Mouse (Mus musculus): ENCODE data around the gene Hsd17b1. TPM values are rescaled to one million over a fixed set of nuclear protein-coding genes. Genes with fewer than 3 reads are reported as not detected.

The Hsd17b1 gene
- 1.2 and 1.9 TPM in 2 replicates for total RNA-seq (2023)

DNA sequence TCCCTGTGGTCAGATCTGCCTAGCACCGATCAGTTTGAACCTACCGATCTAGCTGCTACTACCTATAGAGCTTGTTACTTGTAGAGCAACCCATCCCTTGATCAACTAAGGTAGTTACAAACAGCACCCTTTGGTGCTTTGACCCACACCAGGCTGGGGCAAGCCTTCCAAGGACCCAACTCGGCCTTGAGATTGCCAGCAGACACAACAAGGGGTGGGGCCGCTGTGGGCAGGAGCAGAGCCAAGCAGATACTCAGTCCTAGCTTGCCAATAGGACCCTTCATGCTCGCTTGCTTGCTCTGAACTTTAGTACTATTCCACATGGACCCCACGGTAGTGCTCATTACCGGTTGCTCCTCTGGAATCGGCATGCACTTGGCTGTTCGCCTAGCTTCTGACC, at the start of gene Hsd17b1:
TSS of gene Hsd17b1 (plus strand) at position 291 of the 400 bp plus-strand sequence.

DNA sequence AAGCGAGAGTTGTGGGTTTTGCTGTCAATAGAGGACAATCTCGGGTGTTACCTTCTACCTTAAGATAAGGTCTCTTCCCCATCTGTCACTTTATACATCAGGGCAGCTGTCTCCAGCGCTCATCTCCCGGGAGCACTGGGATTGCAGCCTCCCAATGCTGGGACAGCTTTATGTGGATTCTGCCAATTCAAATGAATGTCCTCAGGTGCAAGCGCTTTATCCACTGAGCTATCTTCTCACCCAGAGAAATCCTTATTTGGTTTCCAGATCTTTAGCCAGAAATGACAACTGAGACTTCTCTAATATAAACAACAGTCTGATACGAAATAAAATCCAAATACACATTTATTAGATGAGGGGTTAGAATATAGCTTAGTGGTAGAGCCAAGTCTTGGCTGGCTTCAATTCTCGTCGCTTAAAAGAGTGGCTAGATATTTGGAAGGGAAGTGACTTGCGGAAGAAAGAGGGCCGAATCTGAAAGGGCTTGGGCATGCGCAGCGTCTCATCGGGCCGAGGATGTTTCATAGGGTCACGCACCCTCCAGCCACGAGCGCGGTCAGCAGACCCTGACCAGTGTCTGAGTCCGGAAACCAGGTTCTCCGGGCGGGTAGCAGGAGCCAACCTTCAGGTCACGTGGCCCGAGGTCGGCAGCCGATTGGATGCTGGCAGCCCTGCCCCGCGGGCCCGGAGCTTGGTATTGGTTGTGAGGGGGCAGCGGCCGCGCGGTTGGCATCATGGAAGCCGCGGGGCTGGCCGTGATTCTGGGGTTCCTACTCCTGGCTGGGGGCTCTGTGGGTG, 8.6 kb upstream of the Hsd17b1 start, which contains the start of gene Naglu:
TSS of gene Naglu (plus strand) at position 622 of the 798 bp plus-strand sequence.

DNA sequence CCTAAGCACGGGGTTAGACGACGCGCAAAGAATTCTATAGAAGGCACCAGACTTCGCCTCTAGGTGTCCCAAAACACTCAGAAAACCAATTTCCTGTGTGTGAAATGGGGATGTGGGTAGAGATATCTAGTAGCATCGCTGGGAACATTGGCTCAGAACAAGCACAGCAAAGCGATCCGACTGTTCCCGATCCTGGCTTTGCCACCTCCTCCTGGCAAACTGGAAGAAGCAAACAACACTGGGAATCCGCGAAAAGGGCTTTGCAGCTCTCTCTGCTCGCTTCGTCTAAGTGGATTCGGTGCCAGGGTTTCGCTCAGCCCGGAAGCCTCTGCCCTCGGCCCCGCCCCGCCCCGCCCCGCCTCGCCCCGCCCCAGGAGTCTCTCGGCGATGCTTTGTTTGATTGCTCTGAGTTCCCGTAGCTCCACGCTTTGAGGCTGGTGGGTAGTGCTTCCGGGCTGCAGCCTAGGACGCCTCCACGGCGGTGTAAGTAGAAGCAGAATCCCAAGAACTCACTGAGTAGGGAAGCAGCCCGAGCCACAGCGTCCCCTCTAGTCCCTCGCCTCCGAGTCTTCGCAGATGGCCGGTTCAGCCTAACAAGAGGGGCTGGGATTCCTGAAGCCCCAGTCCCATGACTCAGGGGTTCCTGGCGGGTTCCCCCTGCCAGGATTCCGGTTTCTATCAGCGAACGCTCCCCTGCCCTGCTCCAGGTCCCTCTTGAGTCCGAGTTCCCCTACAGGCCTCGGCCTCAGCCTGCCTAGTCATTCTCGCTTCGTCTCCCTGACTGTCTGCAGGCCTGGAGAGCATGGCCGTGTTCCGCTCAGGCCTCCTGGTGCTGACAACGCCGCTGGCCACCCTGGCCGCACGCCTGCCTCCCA, 4.2 kb downstream of the Hsd17b1 start, which contains the start of gene Coasy:
TSS of gene Coasy (plus strand) at position 358 of the 875 bp plus-strand sequence.

DNA sequence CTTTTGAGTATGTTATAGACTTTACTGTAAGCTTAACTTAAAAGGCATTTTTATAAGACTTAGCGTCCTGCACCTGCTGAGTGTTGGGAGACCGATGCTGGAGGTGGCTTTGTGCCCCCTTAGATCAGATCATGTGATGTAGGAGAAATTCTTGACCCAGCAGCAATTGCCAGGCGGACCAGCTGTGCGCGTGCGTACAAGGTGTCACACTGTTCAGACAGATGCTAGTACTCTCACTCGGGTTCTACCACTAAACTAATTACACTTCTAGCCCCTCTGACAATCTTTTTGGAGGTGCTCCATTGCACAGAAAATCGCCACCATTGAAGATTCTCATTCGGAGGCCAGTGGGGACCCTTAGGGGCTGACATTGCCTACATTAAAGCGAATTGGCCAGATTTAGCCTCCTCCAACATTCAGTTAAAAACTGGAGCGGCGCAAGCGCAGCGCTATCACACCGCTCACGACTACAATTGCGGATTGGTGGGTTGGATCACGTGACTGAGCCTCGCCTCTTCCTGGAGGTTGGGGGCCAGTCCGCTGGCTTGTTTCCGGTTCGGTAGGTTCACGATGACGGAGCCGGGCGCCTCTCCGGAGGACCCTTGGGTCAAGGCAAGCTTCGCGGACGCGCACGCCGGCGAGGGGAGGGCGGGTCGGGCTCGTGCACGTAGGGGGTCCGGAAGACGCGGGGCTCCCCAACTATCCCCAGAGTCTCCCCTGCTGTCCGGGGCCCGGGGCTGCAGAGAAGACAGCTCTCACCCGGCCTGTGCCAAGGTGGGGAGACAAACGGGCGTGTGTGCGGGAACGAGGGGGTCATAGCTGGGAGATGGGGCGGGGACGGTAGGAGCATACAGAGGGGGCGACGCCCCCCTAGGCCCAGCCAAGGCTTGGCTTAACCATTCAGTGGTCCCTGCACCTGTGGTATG, 8.8 kb downstream of the Hsd17b1 start, which contains the start of gene Mlx:
TSS of gene Mlx (plus strand) at position 522 of the 926 bp plus-strand sequence.

DNA sequence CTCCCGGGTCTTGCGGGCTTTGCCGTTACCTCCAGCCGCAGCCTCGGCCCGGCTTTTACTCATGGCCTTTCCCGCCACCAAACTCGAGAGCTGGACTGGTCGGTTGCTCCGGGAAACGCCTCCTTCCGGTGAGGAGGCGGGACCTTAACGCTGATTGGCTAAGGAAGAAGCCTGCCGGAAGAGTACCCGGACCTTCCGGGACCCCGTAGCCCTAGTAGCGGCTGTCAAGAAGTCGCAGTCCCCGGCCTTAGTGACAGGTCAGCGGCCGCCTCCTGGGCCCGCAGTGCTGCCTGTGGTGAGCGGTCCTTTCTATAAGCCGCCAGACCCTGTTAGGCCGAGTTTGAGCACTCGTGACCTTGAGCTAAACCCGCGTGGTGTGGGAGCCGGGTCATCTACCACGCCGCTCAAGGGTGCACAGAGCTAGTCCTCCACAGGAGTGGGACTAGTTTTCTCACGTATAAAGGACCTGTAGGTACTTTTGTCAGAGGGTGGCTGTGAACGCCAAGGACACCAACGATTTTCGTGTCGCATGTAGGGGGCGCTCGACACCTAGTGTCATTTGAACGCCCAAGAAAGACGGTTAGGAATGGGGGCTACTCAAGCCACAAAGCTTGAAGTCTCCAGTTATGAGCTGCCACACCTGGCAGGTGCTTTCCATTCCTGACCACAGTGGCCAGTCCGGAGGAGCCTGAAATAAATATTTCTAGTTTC, 17.3 kb downstream of the Hsd17b1 start, which contains the start of gene Psmc3ip:
TSS of gene Psmc3ip (minus strand) at position 123 of the 711 bp plus-strand sequence.

DNA sequence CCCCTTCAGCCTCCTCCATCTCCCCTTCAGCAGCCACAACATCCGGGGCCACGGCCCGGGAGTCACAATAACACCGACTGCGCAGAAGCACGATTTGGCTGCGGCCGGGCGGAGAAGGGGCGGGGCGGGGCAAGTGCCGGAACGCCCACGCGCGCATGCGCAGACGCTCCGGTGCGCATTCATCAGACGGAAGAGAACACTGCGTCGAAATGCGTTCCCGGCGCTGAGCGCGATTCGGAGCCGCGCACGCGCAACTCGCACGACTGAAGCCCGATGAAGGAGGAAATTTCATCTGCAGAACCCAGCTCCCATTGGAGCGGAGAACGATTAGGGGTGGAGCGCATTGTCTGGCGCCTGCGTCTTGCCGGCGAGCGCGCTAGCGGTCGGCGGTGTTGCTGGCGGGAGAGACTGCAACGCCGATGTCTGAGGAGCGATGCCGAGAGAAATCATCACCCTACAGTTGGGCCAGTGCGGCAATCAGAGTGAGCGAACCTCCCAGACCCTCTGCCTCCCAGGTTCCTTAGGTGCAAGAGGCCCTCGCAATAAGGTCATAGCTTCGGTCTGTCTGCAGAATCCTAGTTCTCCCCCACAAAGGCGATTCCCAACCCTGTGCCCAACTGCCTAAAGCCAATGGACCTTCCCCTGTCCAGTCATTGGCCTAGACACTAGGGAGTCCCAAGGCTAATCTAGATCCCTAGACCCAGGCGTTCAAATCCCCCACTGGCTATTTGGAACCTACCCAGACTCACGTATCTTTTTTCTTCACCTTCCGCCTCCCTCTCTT, 41.7 kb downstream of the Hsd17b1 start, which contains the start of the genes Retreg3 and Tubg1:
TSS of gene Retreg3 (minus strand) at position 133 of the 784 bp plus-strand sequence.
TSS of gene Tubg1 (plus strand) at position 178 of the 784 bp plus-strand sequence.

Other genes starting within 250 kb of the Hsd17b1 start
- gene Stat5b, start 227.7 kb upstream of the Hsd17b1 start, total RNA-seq (2023), result 82.0 and 86.7 TPM in 2 replicates
- gene Stat5a, start 219.1 kb upstream of the Hsd17b1 start, total RNA-seq (2023), result 24.8 and 31.5 TPM in 2 replicates
- 385 and 488 TPM in 2 replicates for gene Stat3, start 138.9 kb upstream of the Hsd17b1 start, total RNA-seq (2023)
- 0.48 and 0.98 TPM in 2 replicates for gene Cavin1, start 107.5 kb upstream of the Hsd17b1 start, total RNA-seq (2023)
- gene Atp6v0a1, start 69.0 kb upstream of the Hsd17b1 start, total RNA-seq (2023), result 85.5 and 131 TPM in 2 replicates
- gene Naglu, start 8.4 kb upstream of the Hsd17b1 start, total RNA-seq (2023), result 6.4 and 8.0 TPM in 2 replicates
- 9.2 and 9.9 TPM in 2 replicates for gene Coasy, start 4.2 kb downstream of the Hsd17b1 start, total RNA-seq (2023)
- gene Mlx, start 8.9 kb downstream of the Hsd17b1 start, total RNA-seq (2023), result 34.2 and 43.5 TPM in 2 replicates
- gene Psmc3ip, start 17.0 kb downstream of the Hsd17b1 start, total RNA-seq (2023), result 3.6 and 3.7 TPM in 2 replicates
- gene Retreg3, start 41.5 kb downstream of the Hsd17b1 start, total RNA-seq (2023), result 24.0 and 28.6 TPM in 2 replicates
- gene Tubg1, start 41.5 kb downstream of the Hsd17b1 start, total RNA-seq (2023), result 9.6 and 12.6 TPM in 2 replicates
- gene Tubg2, start 77.5 kb downstream of the Hsd17b1 start, total RNA-seq (2023), result 0.59 and 1.2 TPM in 2 replicates
- 0.66 TPM in 2 replicates for gene Cntnap1, start 92.1 kb downstream of the Hsd17b1 start, total RNA-seq (2023)
- gene Plekhh3, start 92.9 kb downstream of the Hsd17b1 start, total RNA-seq (2023), result 1.9 and 2.7 TPM in 2 replicates
- gene Ccr10, start 97.0 kb downstream of the Hsd17b1 start, total RNA-seq (2023), result 0.29 and 0.63 TPM in 2 replicates
- gene Ezh1, start 148.1 kb downstream of the Hsd17b1 start, total RNA-seq (2023), result 36.3 and 45.9 TPM in 2 replicates
- 0.41 TPM in 1 of 2 replicates, not detected in the other for gene Ramp2, start 167.6 kb downstream of the Hsd17b1 start, total RNA-seq (2023)
- gene Vps25, start 175.3 kb downstream of the Hsd17b1 start, total RNA-seq (2023), result 63.2 and 66.1 TPM in 2 replicates
- gene Wnk4, start 182.2 kb downstream of the Hsd17b1 start, total RNA-seq (2023), result 1.9 and 2.3 TPM in 2 replicates
- gene Cntd1, start 200.6 kb downstream of the Hsd17b1 start, total RNA-seq (2023), result 0.32 and 0.43 TPM in 2 replicates
- gene Coa3, start 200.7 kb downstream of the Hsd17b1 start, total RNA-seq (2023), result 25.3 and 30.8 TPM in 2 replicates
- 150 and 240 TPM in 2 replicates for gene Becn1, start 223.9 kb downstream of the Hsd17b1 start, total RNA-seq (2023)
- gene Psme3, start 237.8 kb downstream of the Hsd17b1 start, total RNA-seq (2023), result 59.9 and 64.2 TPM in 2 replicates
- gene Aoc2, start 246.7 kb downstream of the Hsd17b1 start, total RNA-seq (2023), result 2.7 and 4.6 TPM in 2 replicates